Mouse (Mus musculus) bone marrow macrophage, adult 2 months (primary cell): ENCODE measurements around the gene Gm7879.

Experiments
- CTCF ChIP-seq: IDR thresholded peaks from 2 replicates; pipeline ENCODE4 v1.5.1; 2012; ENCODE audit warnings: low read depth, mild to moderate bottlenecking, low read length, moderate library complexity
- POLR2A ChIP-seq: IDR thresholded peaks from 2 replicates; pipeline ENCODE4 v1.6.1; 2012; ENCODE audit warnings: mild to moderate bottlenecking, low read depth, low read length, borderline replicate concordance

DNA sequence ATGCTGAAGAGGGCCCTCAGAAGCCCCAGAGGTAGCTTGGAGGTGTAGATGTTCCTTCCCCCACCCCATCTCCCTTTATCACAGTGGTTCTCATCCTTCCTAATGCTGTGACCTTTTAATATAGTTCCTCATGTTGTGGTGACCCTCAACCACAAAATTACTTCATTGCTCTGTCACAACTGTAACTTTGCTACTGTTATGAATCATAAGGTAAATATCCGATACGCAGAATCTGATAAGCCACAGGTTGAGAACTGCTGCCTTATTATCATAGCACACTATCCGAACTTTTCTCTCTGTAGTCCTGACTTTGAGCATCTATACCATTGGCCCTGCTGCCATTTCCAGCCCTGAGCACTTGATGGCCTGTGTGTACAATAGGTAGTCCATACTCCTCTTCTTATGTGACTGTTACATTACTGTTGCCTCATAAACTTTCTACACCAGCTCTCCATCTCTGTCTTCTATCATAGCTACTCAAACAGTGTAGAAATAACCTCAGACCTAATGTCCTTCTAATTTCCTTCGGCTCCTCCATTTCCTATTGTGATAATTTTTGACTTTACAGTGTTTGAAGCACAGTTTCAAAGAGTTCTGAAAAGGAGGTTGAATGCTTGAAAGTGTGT is 2.4 kb downstream of the Gm7879 start:
- TF ChIP-seq POLR2A (no peak), CTCF (no peak)
